ENCODE assay signal across 22 mouse cellular contexts in the genomic region with DNA sequence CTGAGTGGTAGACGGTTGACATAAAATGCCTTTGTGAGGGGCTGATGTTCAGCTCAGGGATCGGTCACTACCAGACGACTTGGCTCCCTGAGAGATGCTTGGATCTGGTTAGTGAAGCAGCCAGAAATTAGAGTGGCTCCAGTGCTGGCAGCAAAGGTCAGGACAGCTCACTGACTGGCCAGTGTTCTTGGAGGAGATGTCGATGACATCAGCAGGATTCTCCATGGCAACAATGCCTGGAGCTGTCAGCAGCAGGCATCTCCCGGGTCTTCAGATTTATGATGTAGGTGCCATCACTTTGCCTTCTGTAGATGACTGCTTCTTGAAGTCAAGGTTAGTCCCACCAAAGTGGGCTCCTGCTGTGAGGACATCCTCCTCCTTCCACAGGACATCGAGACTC. TPM values are rescaled to one million over a fixed set of nuclear protein-coding genes. Genes with fewer than 3 reads are reported as not detected.
A peak's percentile ranks its signal among the peaks of the same experiment; 100 is the strongest.
DNase-seq lines count a peak whose midpoint lies in the region; ATAC-seq lines count a peak whose summit lies in the region.
"Had no signal": no experiment of that assay in that cellular context is flagged by ENCODE, and none has a peak within 500 bp of the region (broad histone marks: within the 10 kb centered on the region; RNA-seq: fewer than 3 reads in every experiment).

No protein-coding gene starts in this region.

- 57% methylated on average over 6 of the region's 6 CpGs for WGBS in hindbrain, embryonic 15.5 days
- 61% methylated on average over 6 of the region's 6 CpGs for WGBS in hindbrain, embryonic 13.5 days
- WGBS in midbrain, embryonic 13.5 days, result 82% methylated on average over 6 of the region's 6 CpGs

- no peaks in the 10 kb centered on the region for H3K36me3 ChIP-seq in hindbrain, embryonic 15.5 days
- no peaks in the 10 kb centered on the region for H3K36me3 ChIP-seq in hindbrain, embryonic 13.5 days
- H3K36me3 ChIP-seq in midbrain, embryonic 13.5 days, result no peaks in the 10 kb centered on the region
- H3K36me3 ChIP-seq: embryonic facial prominence, embryonic 12.5 days; heart, embryonic 10.5 days; limb, embryonic 10.5 days; midbrain, embryonic 10.5 days had no signal

- H3K27ac ChIP-seq in hindbrain, embryonic 15.5 days (replicated peaks), result no peak overlapping the region
- no peak overlapping the region for H3K27ac ChIP-seq in hindbrain, embryonic 13.5 days
- no peak overlapping the region for H3K27ac ChIP-seq in midbrain, embryonic 13.5 days
- H3K27ac ChIP-seq: embryonic facial prominence, embryonic 12.5 days; heart, embryonic 10.5 days; layer of hippocampus, adult 2 months; left cerebral cortex, adult 2 months; limb, embryonic 10.5 days; midbrain, embryonic 10.5 days had no signal

- H3K4me2 ChIP-seq in hindbrain, embryonic 15.5 days, result no peak overlapping the region
- H3K4me2 ChIP-seq in hindbrain, embryonic 13.5 days, result no peak overlapping the region
- no peak overlapping the region for H3K4me2 ChIP-seq in midbrain, embryonic 13.5 days (replicated peaks)
- H3K4me2 ChIP-seq: embryonic facial prominence, embryonic 12.5 days had no signal

- no peaks in the 10 kb centered on the region for H3K27me3 ChIP-seq in hindbrain, embryonic 15.5 days
- H3K27me3 ChIP-seq in hindbrain, embryonic 13.5 days, result no peaks in the 10 kb centered on the region
- no peaks in the 10 kb centered on the region for H3K27me3 ChIP-seq in midbrain, embryonic 13.5 days
- H3K27me3 ChIP-seq: embryonic facial prominence, embryonic 12.5 days had no signal

- no peaks in the 10 kb centered on the region for H3K9me3 ChIP-seq in hindbrain, embryonic 15.5 days
- H3K9me3 ChIP-seq in hindbrain, embryonic 13.5 days, result no peaks in the 10 kb centered on the region
- H3K9me3 ChIP-seq in midbrain, embryonic 13.5 days, result no peaks in the 10 kb centered on the region
- H3K9me3 ChIP-seq: embryonic facial prominence, embryonic 12.5 days; heart, embryonic 10.5 days; limb, embryonic 10.5 days; midbrain, embryonic 10.5 days had no signal

- no peaks in the 10 kb centered on the region; the same call in 1 of the 2 replicates for H3K4me1 ChIP-seq in hindbrain, embryonic 15.5 days (replicated peaks)
- no peaks in the 10 kb centered on the region for H3K4me1 ChIP-seq in hindbrain, embryonic 13.5 days (replicated peaks)
- H3K4me1 ChIP-seq in midbrain, embryonic 13.5 days (replicated peaks), result 0 out of 2 replicates have a peak, but pooled peaks cover 9% of the 10 kb centered on the region
- H3K4me1 ChIP-seq: embryonic facial prominence, embryonic 12.5 days; limb, embryonic 10.5 days had no signal

- H3K4me3 ChIP-seq in hindbrain, embryonic 15.5 days, result no peak overlapping the region
- H3K4me3 ChIP-seq in hindbrain, embryonic 13.5 days, result no peak overlapping the region
- H3K4me3 ChIP-seq in midbrain, embryonic 13.5 days (replicated peaks), result no peak overlapping the region
- H3K4me3 ChIP-seq: embryonic facial prominence, embryonic 12.5 days; heart, embryonic 10.5 days; layer of hippocampus, adult 2 months; left cerebral cortex, adult 2 months; limb, embryonic 10.5 days; midbrain, embryonic 10.5 days had no signal

- ATAC-seq in hindbrain, embryonic 15.5 days (ENCODE audit: low FRiP score, low read depth), result peak; percentile 34; the same call in 1 of the 2 replicates
- no peak for ATAC-seq in hindbrain, embryonic 13.5 days (ENCODE audit: low FRiP score)
- ATAC-seq in midbrain, embryonic 13.5 days, result no peak
- ATAC-seq: CD4-positive, CD25-positive, alpha-beta regulatory T cell, adult 4 months; forebrain, embryonic 14.5 days; liver, postnatal 0 days had no signal

- peak; percentile 73 to 81 for DNase-seq in adrenal gland, adult (ENCODE audit: inconsistent age in 2 of 2, low spot score in 1 of 2)
- no peak for DNase-seq in adrenal gland, adult 18-20 months (ENCODE audit: low spot score in 2 of 2)
- DNase-seq in Muller cell, postnatal 12 days (ENCODE audit: inconsistent ontology term), result peak; percentile 41
- DNase-seq in brain, adult 2 months (ENCODE audit: low read depth, low spot score), result peak; percentile 51
- DNase-seq in kidney, adult 9 months, result no peak
- DNase-seq: cerebellum, adult 9-11 months; heart, postnatal 10 days; kidney, adult 11 months; kidney, postnatal 10 days; liver, postnatal 0 days; thymus, postnatal 4 days had no signal

- H3K9ac ChIP-seq in hindbrain, embryonic 15.5 days, result no peak overlapping the region
- H3K9ac ChIP-seq in hindbrain, embryonic 13.5 days, result no peak overlapping the region
- H3K9ac ChIP-seq in midbrain, embryonic 13.5 days (replicated peaks), result no peak overlapping the region
- H3K9ac ChIP-seq: embryonic facial prominence, embryonic 12.5 days; liver, postnatal 0 days had no signal

RNA-seq across cellular contexts. Expression of a gene that starts 16.1 kb away (rescaled TPM):
- 100 to 1,000 TPM; 235 to 281 TPM for total RNA-seq in adrenal gland, adult 18-20 months (2021)
- polyA plus RNA-seq in hindbrain, embryonic 15.5 days (2015; fragmentation: Nextera tagmentation; extraction: Ambion mirVana), result 63.0 and 70.9 TPM in 2 replicates
- polyA plus RNA-seq in hindbrain, embryonic 13.5 days (2015; fragmentation: Nextera tagmentation; extraction: Ambion mirVana), result 60.2 and 63.8 TPM in 2 replicates
- polyA plus RNA-seq in midbrain, embryonic 13.5 days (2015; fragmentation: Nextera tagmentation; extraction: Ambion mirVana), result 47.3 and 57.7 TPM in 2 replicates

Comparison
In these comparisons a context has a peak if more than half of its experiments do, and no peak if none do; other contexts are left out.
1. DNase-seq: peak in adrenal gland, adult (2 of 2), Muller cell, postnatal 12 days (single experiment) and brain, adult 2 months (single experiment); none in adrenal gland, adult 18-20 months (0 of 2) and kidney, adult 9 months (single experiment).